Mouse (Mus musculus) embryonic stem cell, embryonic (primary cell): ENCODE measurements at regions not wholly inside any gene's neighbourhood (a gene's known extent, or its start where the extent isn't known, plus 50 kb on each side); places are given as distances from the start of the nearest gene placed in this dataset.
"Not testable (repeated sequence)": the region's sequence is repeated elsewhere in the genome, so short reads cannot be mapped to it uniquely, and the experiment has no call there.

Experiments
- CTCF ChIA-PET, 4 experiments: fragments of 300-600 bp in 2 of 4; fragments of 350-600 bp in 2 of 4; sonication (Branson Sonifier 250); formaldehyde crosslinking; loops; one replicate each; lab custom pipeline; 2022; ENCODE audit warnings: inconsistent platforms in 2 of 4; lab: Charles Lee
- POLR2A ChIA-PET, 4 experiments: fragments of 300-600 bp in 2 of 4; fragments of 350-600 bp in 2 of 4; sonication (Branson Sonifier 250); formaldehyde crosslinking; loops; one replicate each; lab custom pipeline; 2022; ENCODE audit warnings: antibody characterized with exemption in 4 of 4, inconsistent platforms in 1 of 4; lab: Charles Lee

DNA sequence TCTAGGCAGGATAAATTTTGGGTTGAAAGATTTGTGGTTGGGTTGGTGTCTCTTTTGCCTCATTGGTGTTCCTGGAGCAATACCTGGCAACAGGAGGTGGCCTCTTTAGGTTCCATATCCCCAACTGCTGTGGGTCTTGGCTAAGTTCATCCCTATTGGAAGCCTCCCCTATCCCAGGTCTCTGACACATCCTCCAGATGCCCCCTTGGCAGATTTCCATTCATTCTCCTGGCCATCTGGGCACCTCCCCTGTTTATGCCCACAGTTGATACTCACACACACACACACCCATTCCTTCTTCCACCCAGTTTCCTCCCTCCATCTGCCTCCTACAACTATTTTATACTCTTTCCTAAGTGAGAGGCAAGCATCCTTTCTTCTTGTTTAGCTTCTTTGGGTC is 984.9 kb upstream of the Gm12353 start:
- POLR2A ChIA-PET: interaction anchor here in 1 of 4 experiments (1.1 kb wide), 1 partner anchor 16 kb away, joined by 3 read pairs; no protein-coding TSS in a partner anchor
- CTCF ChIA-PET: no interaction called here

DNA sequence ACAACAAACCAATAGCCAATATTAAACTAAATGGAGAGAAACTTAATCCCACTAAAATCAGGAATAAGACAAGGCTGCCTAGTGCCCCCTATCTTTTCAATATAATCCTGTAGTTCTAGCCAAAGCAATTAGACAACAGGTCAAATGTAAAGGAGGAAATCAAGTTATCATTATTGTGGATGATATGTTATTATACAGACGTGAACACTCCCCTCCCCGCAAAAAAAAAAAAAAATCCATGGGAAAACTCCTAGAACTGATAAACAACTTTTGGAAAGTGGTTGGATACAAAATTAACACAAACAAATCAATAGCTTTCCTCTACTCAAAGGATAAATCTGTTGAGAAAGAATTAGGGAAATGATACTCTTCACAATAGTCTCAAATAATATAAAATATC is 966.2 kb upstream of the Gm12353 start:
- CTCF ChIA-PET: interaction anchor here in 1 of 4 experiments (0.6 kb wide), 1 partner anchor 265 kb away, joined by 5 read pairs; no protein-coding TSS in a partner anchor
- POLR2A ChIA-PET: interaction anchor here in 1 of 4 experiments (0.7 kb wide), 1 partner anchor 29 kb away, joined by 3 read pairs; no protein-coding TSS in a partner anchor

DNA sequence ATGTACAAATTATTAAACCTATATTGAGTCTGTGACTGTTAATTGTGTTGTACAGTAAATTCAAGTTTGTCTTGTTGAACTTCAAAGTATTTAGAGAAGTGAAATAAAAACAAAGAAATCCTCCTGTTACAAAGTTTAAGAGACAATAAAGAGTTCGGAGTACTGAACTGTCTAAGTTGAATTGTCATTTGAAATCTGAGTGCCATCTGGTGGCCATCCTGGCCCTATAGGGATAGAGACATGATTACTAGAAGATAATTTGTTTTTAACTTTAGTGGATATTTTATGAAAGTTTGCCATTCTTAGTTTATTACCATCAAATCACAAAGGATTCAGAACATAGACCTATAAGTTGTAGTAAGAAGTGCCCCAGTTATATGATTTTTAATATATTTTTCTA is 956.1 kb upstream of the Gm12353 start:
- ChIA-PET CTCF (no interaction called here), POLR2A (no interaction called here)

DNA sequence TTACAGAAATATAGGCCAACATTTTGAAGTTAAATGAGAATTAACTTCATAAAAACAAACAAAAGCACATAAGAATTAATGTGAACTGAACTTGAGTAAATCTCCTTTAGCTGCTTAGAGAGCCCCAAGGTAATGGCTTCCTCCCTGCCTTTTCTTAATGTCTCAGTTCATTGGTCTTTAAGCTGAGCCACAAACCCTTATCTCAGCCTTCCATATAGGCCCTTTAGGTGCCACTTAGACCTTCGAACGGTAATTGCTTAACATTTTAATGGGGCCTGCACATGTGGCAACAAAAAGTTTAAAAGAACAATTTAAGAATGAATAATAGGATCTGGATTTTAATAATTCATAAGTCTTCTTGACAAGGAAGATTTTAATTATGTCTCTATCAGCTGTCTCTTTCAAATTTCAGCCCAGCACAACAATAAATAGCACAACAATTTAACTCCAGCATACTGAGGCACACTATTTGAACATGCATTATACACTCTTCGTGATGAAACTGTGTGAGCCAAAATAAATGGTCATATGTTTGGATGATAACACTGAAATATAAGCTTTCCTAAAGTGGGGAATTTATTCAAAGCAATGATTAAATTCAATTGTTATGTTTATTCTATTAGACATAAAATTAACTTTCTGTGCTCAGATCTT is 919.2 kb upstream of the Gm12353 start:
- ChIA-PET CTCF (no interaction called here), POLR2A (no interaction called here)

DNA sequence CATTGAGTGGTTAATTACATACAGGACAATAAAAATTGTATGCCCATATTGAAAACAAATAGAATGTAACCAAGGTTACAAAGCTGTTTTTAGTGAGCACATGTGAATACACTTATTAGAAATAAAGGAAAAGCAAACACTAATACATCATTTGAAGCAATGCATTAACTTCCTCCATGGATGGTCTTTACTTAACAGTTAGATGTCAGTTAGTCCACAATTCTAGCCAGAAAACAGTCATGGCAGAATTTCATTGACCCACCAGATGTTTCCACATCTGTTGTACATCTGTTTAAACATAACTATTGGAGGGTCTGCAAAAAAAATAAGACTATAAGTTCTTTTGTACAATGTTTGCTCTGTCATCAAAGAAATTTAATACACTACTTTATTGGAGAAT is 911.2 kb upstream of the Gm12353 start:
- CTCF ChIA-PET: no interaction called here
- POLR2A ChIA-PET: no interaction called here

DNA sequence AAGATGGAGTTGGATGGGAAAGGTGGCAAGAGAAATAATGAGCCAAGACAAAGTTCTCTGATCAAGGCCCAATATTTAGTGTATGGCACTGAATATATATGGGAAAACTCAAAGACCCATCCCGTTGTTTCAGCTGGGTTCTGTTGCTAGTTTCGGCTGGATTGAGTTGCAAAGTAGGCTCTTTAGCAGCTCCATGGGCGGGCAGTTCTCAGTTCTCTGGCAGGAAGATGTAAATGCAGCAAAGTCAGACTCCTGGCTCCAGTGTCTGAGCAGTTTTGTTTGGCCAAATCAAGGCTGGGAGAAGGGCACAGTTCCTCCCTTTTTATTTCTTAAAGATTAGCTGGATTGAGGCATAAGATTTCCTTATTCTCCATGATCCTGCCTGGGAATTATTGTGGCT is 909.0 kb upstream of the Gm12353 start:
- ChIA-PET POLR2A (no interaction called here), CTCF (no interaction called here)

DNA sequence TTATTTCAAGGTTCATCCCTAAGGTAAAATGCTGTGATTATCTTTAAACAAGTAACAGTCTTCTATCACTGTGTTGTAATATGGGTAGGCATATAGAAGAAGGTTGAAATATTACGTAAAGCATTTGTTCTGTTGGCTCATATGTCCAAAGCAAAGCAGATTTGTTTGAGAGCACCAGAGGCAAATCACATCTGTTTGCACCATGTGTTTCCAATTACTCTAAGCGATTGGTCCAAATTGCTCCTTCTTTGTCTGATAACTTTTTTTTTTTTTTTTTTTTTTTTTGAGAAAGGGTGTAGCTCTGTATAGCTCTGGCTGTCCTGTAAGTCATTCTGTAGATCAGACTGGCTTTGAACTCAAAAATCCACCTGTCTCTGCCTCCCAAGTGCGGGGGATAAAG is 861.0 kb upstream of the Gm12353 start:
- POLR2A ChIA-PET: no interaction called here
- CTCF ChIA-PET: no interaction called here

DNA sequence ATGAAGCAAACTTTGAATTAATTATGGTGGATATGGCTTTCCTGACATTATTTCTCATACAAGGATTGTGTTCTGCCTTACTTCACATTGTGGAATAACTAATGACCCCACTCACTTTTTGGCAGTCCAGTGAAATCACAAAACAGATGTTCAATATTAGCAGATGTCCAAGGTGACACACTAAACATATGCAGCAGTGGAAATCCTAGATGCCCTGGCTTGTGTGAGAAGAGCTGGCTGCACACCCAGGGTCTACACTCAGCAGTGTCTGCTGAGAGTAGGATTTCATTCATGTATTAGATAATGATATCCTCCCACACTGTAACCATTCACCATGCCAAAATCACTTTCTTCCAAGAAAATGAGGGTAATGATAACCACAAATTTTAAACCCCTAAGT is 816.9 kb upstream of the Gm12353 start:
- POLR2A ChIA-PET: no interaction called here
- CTCF ChIA-PET: no interaction called here

DNA sequence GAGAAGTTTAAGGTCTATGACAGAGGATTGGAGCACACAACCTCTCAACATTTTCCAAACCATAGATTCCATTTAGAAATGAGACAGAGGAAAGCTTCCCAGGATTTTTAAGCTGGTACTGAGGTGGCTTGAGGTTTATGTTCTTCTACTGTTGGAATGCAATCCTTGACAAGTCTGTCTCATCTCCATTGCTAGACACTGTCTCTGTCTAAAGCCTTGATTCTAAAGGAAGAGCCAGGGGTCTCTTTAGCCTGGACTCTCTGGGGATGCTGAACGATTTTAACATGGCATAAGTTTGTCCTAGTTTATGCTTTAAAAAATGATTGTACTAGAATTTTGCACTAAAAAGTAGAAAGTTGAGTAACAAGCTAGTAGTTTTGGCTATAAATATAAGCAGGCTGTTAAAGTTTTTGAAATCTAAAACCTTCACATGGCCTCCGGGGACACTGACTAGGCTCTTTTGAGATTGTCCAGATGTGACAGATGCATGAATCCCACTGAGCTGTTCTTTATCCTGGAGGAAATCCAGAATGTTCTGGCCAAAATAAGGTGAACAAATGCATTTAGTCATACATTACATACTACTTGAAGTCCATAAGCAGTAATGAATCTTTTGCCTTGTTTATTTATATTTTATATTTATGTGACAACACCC is 809.4 kb upstream of the Gm12353 start:
- ChIA-PET CTCF (no interaction called here), POLR2A (no interaction called here)

DNA sequence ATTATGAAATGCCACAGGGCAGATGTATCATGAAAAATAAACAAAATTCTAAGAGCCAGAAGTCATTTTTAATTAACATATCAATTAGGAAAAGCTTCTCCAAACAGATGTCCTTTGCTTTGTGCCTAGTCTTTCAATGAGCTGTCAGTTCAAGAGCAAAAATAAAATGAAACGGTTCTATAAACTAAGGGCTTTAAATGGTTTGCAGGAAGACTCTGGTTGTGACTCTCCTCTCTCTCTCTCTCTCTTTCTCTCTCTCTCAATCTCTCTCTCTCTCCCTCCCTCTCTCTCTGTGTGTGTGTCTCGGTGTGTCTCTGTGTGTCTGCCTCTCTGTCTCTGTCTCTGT is 808.9 kb upstream of the Gm12353 start:
- POLR2A ChIA-PET: no interaction called here

DNA sequence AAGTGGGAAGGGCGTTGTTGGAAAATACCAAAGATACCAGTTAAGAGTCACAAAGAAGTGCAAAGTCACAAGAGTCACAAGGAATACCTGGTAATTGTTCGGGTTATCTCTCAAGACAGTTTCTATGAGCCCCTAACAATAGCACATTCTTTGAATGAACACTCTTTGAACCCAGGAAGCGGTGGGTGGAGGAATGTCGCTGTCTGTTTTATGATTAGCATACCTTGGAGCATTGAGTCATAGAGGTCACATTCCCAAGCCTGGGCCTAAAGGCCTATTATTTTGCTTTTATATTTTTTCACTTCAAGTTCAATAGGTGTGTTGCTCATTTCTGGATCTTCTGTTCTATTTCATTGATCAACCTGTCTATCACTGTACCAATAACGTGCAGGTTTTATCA is 802.1 kb upstream of the Gm12353 start:
- POLR2A ChIA-PET, CTCF ChIA-PET: not testable (repeated sequence)

More for the DNA sequence above, 808.9 kb upstream of the Gm12353 start:
- CTCF ChIA-PET: no interaction called here
